Mouse (Mus musculus): Measurements from ENCODE around the gene Gtf3c5. TPM values are rescaled to one million over a fixed set of nuclear protein-coding genes. Genes with fewer than 3 reads are reported as not detected.

Gtf3c5 gene
- polyA plus RNA-seq, 1 experiment from 2014 or later, result 51.6 TPM

DNA sequence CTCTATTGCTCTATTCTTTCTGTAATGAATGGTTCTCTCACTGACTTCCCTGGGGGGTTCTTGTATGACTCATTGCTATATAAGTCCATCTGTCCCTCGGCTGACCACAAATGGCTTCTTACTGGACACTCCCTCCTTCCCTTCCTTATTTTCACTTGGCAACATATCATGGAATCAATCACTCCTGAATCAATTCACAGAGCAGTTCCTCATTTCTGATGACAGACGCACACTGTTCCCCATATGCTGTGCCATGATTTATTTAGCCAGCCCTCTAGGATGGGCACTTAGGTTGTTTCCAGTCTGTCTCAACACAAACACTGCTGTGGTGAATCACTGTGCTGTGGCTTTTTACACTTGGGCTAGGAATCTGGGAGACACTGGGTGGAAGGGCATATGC, 7.9 kb upstream of the Gtf3c5 start:
- Histone ChIP-seq H3K27ac (no peak overlapping the region), H3K9me3 (no peaks in the 10 kb centered on the region), H3K36me3 (no peaks in the 10 kb centered on the region), H3K27me3 (peaks cover 6% of the 10 kb centered on the region), H3K4me1 (replicated peaks) (no peaks in the 10 kb centered on the region), H3K9ac (replicated peaks) (no peak overlapping the region), H3K4me3 (replicated peaks) (no peak overlapping the region), H3K4me2 (replicated peaks) (no peak overlapping the region)
- 89% methylated on average over 2 of the region's 2 CpGs for WGBS
- no peak for ATAC-seq

- peaks cover 8% of the 10 kb centered on the region; the same call in 1 of the 2 replicates for H3K27me3 ChIP-seq
- no peak overlapping the region for H3K9ac ChIP-seq (replicated peaks)
- WGBS, result 29% methylated on average over 1 of the region's 1 CpGs
- no peak for ATAC-seq
- H3K27ac ChIP-seq, result no peak overlapping the region
- H3K4me3 ChIP-seq (replicated peaks), result no peak overlapping the region
- H3K36me3 ChIP-seq, result no peaks in the 10 kb centered on the region
- no peak overlapping the region for H3K4me2 ChIP-seq (replicated peaks)
- H3K4me1 ChIP-seq (replicated peaks), result peaks cover 4% of the 10 kb centered on the region
- no peaks in the 10 kb centered on the region for H3K9me3 ChIP-seq
These were observed 5.0 kb upstream of the Gtf3c5 start for GRCm38 (mm10) chr2:28588574-28588973.

- no peak overlapping the region for H3K4me3 ChIP-seq (replicated peaks)
- peaks cover 4% of the 10 kb centered on the region; the same call in 1 of the 2 replicates for H3K36me3 ChIP-seq
- peaks cover 26% of the 10 kb centered on the region for H3K4me1 ChIP-seq (replicated peaks)
- H3K9ac ChIP-seq (replicated peaks), result no peak overlapping the region
- H3K27ac ChIP-seq, result no peak overlapping the region
- no peak for ATAC-seq
- H3K9me3 ChIP-seq, result no peaks in the 10 kb centered on the region
- WGBS, result 43% methylated on average over 2 of the region's 2 CpGs
- no peak overlapping the region for H3K4me2 ChIP-seq (replicated peaks)
- H3K27me3 ChIP-seq, result 0 out of 2 replicates have a peak, but pooled peaks cover 5% of the 10 kb centered on the region
These were observed 2.2 kb upstream of the Gtf3c5 start for GRCm38 (mm10) chr2:28585730-28586129.

DNA sequence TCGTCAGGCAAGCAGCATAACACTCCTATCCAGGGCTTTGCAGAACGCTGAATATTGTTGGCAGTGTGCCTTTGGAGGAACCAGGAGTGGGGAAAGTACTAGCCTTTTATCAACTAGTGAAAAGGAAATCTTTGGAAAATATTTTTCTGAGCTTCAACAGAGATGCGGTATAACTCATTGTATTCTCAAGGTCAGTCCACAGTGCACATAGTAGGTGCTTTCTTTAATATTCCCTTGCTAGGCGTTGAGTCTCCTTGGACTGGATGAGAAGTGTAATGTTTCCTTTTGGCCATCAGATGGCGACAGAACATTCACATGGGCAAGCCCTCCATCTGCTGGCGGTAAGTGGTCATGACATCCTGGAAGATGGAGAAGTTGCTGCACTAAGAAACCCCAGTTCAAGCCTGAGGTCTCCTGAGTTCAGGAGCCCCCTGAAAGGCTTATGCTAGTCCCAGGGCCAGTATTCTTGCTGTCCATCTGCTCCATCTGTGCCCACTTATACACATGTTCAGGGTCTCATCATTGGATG, 1.6 kb upstream of the Gtf3c5 start:
- H3K36me3 ChIP-seq, result peaks cover 8% of the 10 kb centered on the region; the same call in 1 of the 2 replicates
- 22% methylated on average over 6 of the region's 6 CpGs for WGBS
- H3K4me2 ChIP-seq (replicated peaks), result no peak overlapping the region
- H3K9ac ChIP-seq (replicated peaks), result no peak overlapping the region
- H3K4me3 ChIP-seq (replicated peaks), result no peak overlapping the region
- H3K9me3 ChIP-seq, result no peaks in the 10 kb centered on the region
- peaks cover 29% of the 10 kb centered on the region for H3K4me1 ChIP-seq (replicated peaks)
- no peak for ATAC-seq
- no peak overlapping the region for H3K27ac ChIP-seq
- H3K27me3 ChIP-seq, result 0 out of 2 replicates have a peak, but pooled peaks cover 4% of the 10 kb centered on the region

- Histone ChIP-seq H3K4me3 (replicated peaks) (peak overlapping the region; percentile 72), H3K4me2 (replicated peaks) (peak overlapping the region; percentile 62), H3K27me3 (0 out of 2 replicates have a peak, but pooled peaks cover 4% of the 10 kb centered on the region), H3K9ac (replicated peaks) (peak overlapping the region; percentile 72), H3K36me3 (peaks cover 26% of the 10 kb centered on the region), H3K27ac (peak overlapping the region; percentile 94), H3K9me3 (no peaks in the 10 kb centered on the region), H3K4me1 (replicated peaks) (peaks cover 29% of the 10 kb centered on the region)
- WGBS, result under 1% methylated on average over 56 of the region's 56 CpGs
- ATAC-seq, result peak; percentile 95
These were observed 751 bp downstream of the Gtf3c5 start for GRCm38 (mm10) chr2:28582647-28583353.

- no peak overlapping the region for H3K9ac ChIP-seq (replicated peaks)
- peaks cover 20% of the 10 kb centered on the region for H3K4me1 ChIP-seq (replicated peaks)
- H3K9me3 ChIP-seq, result no peaks in the 10 kb centered on the region
- peaks cover 70% of the 10 kb centered on the region for H3K36me3 ChIP-seq
- no peak for ATAC-seq
- H3K27me3 ChIP-seq, result no peaks in the 10 kb centered on the region
- no peak overlapping the region for H3K27ac ChIP-seq
- WGBS, result 65% methylated on average over 5 of the region's 5 CpGs
- H3K4me3 ChIP-seq (replicated peaks), result no peak overlapping the region
- no peak overlapping the region for H3K4me2 ChIP-seq (replicated peaks)
These were observed 5.5 kb downstream of the Gtf3c5 start for GRCm38 (mm10) chr2:28578003-28578402.

DNA sequence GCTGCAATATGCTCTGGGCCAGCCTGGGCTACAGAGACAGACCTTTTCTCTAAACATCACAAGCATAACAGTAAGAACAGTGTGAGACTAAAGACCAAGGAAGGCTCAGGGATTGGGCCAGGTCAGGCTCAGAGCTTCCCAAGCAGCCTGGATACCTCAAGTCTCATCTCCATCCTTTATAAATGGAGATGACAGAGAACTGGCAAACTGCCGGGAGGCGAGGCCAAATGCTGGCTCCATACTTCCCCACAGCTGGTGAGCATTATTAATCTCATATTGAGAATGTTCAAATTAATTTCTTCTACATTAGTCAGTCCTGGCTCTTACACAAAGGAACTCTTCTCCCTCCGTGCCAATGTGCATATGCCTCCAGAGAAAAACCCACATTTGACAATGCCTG, 6.7 kb downstream of the Gtf3c5 start:
- ATAC-seq, result no peak
- Histone ChIP-seq H3K9ac (replicated peaks) (no peak overlapping the region), H3K4me3 (replicated peaks) (no peak overlapping the region), H3K4me1 (replicated peaks) (peaks cover 14% of the 10 kb centered on the region), H3K36me3 (peaks cover 82% of the 10 kb centered on the region), H3K4me2 (replicated peaks) (no peak overlapping the region), H3K27me3 (no peaks in the 10 kb centered on the region), H3K9me3 (no peaks in the 10 kb centered on the region), H3K27ac (no peak overlapping the region)
- WGBS, result 91% methylated on average over 3 of the region's 3 CpGs

- no peaks in the 10 kb centered on the region for H3K27me3 ChIP-seq
- no peak overlapping the region for H3K4me2 ChIP-seq (replicated peaks)
- H3K4me1 ChIP-seq (replicated peaks), result no peaks in the 10 kb centered on the region; the same call in 1 of the 2 replicates
- 89% methylated on average over 4 of the region's 4 CpGs for WGBS
- peaks cover 88% of the 10 kb centered on the region for H3K36me3 ChIP-seq
- H3K4me3 ChIP-seq (replicated peaks), result no peak overlapping the region
- no peak for ATAC-seq
- H3K9ac ChIP-seq (replicated peaks), result no peak overlapping the region
- no peak overlapping the region for H3K27ac ChIP-seq
- no peaks in the 10 kb centered on the region for H3K9me3 ChIP-seq
These were observed 8.2 kb downstream of the Gtf3c5 start for GRCm38 (mm10) chr2:28575341-28575740.

GRCm38 (mm10) chr2:28569903-28570302, 13.6 kb downstream of the Gtf3c5 start:
- no peak for ATAC-seq
- Histone ChIP-seq H3K36me3 (peaks cover 92% of the 10 kb centered on the region), H3K27ac (no peak overlapping the region), H3K4me1 (replicated peaks) (no peaks in the 10 kb centered on the region), H3K9me3 (no peaks in the 10 kb centered on the region), H3K4me3 (replicated peaks) (no peak overlapping the region), H3K27me3 (no peaks in the 10 kb centered on the region), H3K9ac (replicated peaks) (no peak overlapping the region), H3K4me2 (replicated peaks) (no peak overlapping the region)
- WGBS, result 86% methylated on average over 3 of the region's 3 CpGs

- no peaks in the 10 kb centered on the region for H3K4me1 ChIP-seq (replicated peaks)
- H3K4me3 ChIP-seq (replicated peaks), result no peak overlapping the region
- no peak overlapping the region for H3K4me2 ChIP-seq (replicated peaks)
- no peak for ATAC-seq
- WGBS, result 82% methylated on average over 5 of the region's 5 CpGs
- no peak overlapping the region for H3K9ac ChIP-seq (replicated peaks)
- H3K9me3 ChIP-seq, result no peaks in the 10 kb centered on the region
- H3K27ac ChIP-seq, result peak overlapping the region; percentile 35; the same call in 1 of the 2 replicates
- H3K27me3 ChIP-seq, result no peaks in the 10 kb centered on the region
- peaks cover 59% of the 10 kb centered on the region for H3K36me3 ChIP-seq
These were observed 17.0 kb downstream of the Gtf3c5 start for GRCm38 (mm10) chr2:28566545-28566944.

GRCm38 (mm10) chr2:28564380-28564779, 19.2 kb downstream of the Gtf3c5 start:
- Histone ChIP-seq H3K4me2 (replicated peaks) (no peak overlapping the region), H3K36me3 (peaks cover 37% of the 10 kb centered on the region), H3K4me1 (replicated peaks) (no peaks in the 10 kb centered on the region), H3K9me3 (no peaks in the 10 kb centered on the region), H3K27ac (no peak overlapping the region), H3K4me3 (replicated peaks) (no peak overlapping the region), H3K9ac (replicated peaks) (no peak overlapping the region), H3K27me3 (no peaks in the 10 kb centered on the region)
- no peak for ATAC-seq
- WGBS, result 92% methylated on average over 4 of the region's 4 CpGs

DNA sequence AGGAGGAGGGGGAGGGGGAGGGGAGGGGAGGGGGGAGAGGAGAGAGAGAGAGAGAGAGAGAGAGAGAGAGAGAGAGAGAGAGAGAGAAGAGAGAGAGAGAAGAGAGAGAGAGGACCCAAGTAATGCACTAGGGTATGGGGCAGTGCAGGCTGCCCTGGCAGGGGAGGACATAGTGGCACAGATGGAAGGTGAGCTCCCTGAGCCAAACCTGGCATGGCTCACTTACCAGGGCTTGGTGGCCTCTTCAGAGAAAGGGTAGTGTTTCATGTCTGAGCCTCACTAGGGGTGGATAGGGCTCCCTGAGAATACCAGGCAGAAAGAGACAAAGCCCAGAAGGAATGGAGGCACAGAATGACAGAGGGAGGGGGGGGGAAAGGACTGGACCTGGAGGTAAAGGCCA, 19.7 kb downstream of the Gtf3c5 start:
- H3K4me3 ChIP-seq (replicated peaks), result no peak overlapping the region
- no peak overlapping the region for H3K27ac ChIP-seq
- no peak for ATAC-seq
- no peak overlapping the region for H3K4me2 ChIP-seq (replicated peaks)
- no peaks in the 10 kb centered on the region for H3K27me3 ChIP-seq
- H3K4me1 ChIP-seq (replicated peaks), result no peaks in the 10 kb centered on the region
- peaks cover 32% of the 10 kb centered on the region for H3K36me3 ChIP-seq
- no peak overlapping the region for H3K9ac ChIP-seq (replicated peaks)
- no peaks in the 10 kb centered on the region for H3K9me3 ChIP-seq
